Mouse (Mus musculus): Measurements from ENCODE around the gene Cd34.

The Cd34 gene

DNA sequence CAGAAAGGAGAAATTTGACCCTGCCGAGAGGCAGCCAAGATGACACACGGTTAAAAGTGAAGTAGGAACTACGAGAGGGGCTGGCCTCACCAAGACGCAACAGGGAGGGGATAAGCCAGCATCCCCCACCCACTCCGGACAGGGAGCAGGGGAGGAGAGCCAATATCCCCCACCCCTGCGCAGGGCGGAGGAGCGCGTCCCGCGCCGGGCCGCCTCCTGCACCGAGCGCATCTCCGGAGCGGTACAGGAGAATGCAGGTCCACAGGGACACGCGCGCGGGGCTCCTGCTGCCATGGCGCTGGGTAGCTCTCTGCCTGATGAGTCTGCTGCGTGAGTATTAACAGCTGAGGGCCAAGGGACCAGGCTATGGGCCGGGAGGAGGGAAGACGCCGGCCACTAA is at the start of gene Cd34:
TSS of gene Cd34 (plus strand) at position 105 of the 400 bp plus-strand sequence.
- DNase-seq = no peak

DNA sequence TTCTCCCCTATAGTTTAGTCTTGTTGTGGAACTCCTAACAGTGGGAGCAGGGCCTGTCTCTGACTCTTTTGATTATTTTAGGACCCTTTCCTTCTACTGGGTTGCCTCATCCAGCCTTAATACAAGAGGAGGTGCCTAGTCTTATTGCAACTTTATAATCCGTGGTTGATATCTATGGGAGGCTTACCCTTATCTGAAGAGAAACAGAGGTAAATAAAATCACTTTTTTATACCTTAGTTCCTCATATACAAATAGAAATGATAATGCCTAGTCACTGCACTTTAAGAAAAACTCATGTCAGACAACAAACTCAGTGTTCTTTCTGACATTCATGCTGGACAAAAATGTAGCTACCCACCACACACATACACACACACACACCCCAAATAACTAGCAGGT is 44.1 kb upstream of the Cd34 start:
- no peak for DNase-seq

DNA sequence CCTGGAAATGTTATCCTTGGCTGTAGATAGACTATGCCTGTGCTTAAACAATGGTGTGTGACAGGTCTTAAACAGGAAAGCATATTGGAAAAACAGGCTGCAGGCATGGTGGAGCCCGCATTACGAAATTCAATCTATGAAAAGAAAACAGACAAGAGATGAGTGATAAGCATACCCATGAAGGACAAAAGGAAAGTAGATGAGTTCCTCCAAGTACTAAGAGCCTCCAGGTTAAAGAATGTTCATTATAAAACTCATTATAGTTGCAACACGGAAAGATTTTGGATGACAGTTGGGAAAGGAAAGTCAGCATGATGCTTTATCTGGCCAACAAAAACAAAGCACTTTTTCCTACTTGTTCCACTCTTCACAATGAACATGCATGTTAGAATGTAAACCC is 43.3 kb upstream of the Cd34 start:
- DNase-seq = no peak

DNA sequence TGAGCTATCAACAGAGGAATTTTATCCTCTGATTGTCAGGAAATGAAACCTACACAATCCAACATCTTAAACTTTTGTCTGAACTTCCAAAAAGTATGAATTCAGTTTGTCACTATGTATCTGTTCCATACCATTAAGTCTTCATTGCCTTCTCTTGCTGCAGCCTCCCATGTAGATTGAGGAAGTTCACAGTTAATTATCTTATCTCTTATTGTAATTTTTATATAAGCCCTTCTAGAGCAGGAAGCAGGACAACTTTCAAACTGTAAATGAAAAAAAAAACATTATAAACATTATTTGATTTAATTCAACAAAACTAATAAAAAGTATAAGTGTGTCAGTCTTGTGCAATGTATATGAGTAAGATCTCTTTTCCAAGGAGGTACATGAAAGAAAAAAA is 37.5 kb upstream of the Cd34 start:
- DNase-seq = no peak

DNA sequence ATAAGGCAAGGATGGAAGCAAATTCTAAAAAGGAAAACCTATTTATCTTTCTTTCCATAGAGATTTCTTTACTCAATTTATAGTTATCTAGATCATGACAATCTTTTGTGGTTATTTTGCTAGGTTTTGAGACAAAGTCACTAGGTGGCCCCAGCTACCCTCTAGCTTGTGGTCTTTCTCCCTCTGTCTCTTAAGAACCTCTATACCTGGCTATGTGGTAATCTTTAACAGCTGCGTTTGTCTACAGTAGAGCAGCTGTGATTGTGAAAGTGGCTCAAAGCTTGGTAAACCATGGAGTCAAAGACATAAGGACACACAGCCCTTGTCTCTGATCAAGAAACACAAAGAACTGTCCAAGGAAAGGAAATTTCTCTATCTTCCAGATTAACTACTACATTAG is 36.8 kb upstream of the Cd34 start:
- DNase-seq = no peak

DNA sequence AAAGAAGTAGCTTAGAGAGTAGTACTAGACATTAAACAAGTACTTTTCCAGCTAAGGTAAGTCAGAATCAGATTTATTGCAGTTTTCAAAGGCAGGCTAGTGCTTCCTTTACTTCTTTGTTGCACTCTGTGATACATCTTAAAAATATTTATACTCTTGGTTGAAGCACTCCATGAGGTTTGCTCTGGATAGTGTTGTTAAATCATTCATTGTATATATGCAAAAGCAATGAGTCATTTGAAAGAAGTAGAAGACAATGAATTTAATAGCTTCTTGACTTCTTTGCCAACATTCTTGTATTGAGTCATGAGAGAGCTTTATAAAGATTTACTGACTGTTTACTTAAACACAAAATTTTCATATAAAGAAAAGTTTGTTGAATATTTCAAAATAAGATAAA is 29.7 kb upstream of the Cd34 start:
- no peak for DNase-seq

DNA sequence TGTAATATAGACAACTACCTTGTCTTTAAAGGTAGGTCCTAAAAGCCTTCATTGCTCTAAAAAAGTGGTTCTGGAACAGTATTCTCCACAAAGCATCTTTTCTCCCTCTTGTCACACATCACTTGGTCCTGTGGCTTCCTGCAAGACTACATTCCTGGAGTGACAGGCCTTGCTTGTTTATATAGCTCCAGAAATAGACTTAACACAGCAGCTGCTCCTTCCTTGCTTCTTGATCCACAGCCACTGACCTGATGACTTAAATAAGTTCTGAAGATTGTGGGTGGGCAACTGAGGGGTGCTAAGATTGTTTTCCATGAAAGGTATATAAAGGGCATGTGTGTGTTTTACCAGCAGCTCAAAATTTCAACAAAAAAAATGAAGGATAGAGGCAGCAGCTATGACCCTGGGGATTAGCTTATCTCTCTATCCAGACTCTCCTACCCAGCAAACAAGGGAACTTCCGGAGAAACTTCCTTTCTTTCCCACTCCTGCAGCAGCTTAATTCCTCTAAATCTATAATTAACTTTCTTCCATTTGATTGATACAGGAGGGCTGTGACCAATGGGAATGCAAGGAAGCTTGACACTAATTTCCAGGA is 12.8 kb upstream of the Cd34 start:
- DNase-seq = no peak

DNA sequence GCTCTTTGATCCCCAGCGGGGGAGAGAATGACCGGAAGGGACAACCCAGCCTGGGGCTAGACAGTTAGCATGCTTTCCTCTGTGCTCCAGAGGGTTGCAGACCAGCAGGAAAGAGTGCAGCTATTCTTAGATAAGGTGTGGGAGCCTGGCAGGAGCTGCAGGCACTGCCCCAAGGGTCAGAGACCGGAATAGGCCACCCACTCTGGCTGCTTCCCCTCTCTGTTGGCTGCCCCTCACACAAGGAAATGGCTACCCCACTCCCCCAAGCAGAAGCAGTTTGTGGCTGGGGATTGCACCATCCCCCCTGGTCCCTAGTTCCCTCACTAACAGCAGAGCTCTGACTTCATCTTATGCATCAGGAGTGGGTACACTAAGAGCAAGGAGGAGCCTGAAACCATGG is 10.7 kb upstream of the Cd34 start:
- no peak for DNase-seq

DNA sequence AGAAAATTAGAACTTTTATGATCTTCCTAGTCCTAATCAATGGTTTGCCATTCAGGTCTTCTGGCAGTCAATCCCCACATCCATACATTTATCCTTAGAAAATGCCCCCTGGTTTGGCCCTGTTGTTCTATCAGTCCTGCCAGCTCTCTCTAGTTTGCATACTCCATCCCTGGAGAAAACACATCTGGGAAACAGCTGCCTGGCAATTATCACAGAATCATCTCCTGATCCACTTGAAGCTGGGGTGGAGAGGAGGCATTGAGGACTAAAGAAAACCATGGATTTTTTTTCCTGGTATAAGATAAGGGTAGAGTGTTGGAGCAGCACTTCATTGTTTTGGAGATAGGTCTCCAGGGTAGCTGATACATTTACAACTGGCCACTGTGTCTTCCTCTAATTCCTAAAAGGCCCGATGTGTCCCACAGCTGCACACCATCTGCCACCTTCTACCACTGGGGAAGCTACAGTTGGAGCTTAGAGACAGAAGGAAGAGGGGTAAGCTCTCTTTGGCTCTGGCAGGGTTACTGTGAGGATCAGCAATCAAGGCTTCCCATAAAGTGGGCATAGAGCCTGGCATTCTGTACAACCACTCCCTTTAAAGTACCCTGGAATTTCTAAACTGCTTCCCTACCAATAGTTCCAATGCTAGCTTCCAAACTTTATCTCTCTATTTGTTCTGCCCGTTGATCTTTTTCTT is 9.2 kb upstream of the Cd34 start:
- DNase-seq = no peak

DNA sequence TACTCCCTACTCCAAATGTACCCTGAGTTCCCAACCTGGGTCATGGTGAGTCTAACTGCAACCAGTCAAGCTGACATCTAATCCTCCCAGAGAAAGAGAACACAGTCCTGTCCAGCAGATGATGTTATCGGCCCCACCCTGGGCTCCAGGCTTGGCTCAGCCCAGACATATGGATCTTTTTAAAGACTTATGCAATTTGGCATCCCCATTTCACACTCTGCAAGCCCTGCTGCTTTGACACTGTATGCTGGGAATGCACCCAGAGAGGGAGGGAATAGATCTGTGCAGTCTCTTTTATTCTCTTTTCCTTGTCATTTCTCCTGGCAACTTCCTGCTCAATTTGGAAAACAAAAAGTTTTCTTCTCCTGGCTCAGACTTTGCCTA is 8.7 kb upstream of the Cd34 start:
- DNase-seq = no peak

DNA sequence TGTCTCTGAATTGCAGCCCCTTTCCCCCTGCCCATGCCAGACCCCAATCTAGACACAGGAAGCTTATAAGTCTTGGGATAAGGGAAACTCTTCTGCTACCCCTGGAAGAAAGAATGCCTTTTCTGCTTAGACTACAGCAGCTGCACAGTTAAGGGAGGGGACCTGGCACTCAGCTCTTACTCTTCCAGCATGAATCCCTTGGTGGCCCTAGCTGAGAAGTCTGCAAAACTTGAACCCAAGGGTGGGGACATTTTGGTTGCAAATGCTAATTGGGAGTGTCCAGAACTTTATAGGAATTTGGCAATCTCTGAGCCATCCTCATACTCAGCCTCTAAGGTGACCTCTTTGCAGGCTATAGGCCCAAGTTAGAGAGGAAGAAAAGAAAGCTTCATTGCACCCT is 7.9 kb upstream of the Cd34 start:
- DNase-seq = no peak

DNA sequence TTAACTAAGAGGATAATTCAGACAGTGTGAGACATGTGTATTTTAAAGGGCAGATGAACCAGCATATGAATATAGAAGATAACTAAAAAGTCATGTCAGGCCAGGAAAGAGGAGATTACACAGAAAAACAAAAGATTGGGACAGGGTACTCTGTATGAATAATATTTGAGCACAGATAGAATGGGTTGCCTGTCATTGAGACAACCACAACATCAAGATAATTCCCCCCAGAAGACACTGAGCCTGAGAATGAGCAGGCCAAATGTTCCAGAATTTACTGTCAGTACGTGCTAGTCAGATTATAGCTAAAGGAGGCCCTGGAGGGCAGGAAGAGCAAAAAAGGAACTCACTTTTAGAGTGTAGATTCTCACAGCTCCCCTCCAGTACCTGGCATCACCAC is 3.3 kb upstream of the Cd34 start:
- DNase-seq = no peak

DNA sequence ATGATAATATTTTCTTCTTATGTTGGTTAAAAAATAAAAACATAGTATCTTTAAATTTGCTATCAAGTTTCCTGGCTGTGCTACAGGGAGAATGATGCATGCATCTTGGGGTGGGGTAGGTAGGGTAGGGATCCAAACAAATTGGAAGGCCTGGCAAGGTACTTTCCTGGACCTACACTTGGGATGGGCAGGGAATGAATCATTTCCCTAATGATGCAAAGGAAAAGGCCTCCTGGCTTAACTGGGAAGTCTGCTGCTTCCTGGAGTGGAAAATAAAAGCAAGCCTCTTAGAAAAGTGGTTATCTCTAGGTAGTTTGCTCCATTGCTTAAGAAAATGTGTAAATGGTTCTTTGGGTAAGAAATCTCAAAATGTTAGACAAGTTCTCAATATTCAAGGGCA is 2.9 kb downstream of the Cd34 start:
- DNase-seq = no peak

DNA sequence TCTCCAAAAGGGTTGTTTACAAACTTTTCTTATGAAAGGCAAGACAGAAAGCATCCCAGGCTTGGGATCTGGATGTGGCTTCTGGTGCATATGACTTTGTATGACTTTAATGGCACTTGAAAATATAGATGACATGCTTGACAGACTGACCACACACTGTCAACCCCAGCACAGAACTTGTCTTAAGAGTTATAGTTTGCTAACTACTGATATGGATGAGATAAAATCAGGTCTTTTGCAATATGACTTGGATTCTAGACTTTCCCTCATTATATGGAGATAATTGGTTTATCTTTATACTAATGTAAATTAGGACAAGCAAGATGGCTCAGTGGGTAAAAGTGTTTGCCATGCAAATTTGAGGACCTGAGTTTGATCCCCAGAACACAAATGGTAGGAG is 4.3 kb downstream of the Cd34 start:
- no peak for DNase-seq

DNA sequence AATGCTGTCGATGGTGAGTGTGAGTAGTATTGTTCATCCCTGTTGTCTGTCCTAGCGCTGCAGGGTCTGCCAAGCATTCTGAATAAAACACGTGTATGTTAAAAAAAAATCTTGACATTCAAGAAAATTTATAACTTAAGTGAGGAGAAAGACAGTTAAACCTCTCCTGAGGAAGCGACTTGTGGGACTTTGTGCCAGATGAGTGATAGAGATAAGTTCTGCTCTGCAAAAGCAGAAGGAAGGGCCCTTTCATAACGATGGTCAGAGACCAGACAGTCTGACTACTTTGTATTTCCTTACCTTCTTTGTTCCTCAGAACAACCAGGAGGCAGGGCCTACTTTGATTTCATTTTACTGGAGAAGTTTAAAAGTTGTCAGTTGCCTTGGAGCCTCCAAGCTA is 4.9 kb downstream of the Cd34 start:
- DNase-seq = no peak

DNA sequence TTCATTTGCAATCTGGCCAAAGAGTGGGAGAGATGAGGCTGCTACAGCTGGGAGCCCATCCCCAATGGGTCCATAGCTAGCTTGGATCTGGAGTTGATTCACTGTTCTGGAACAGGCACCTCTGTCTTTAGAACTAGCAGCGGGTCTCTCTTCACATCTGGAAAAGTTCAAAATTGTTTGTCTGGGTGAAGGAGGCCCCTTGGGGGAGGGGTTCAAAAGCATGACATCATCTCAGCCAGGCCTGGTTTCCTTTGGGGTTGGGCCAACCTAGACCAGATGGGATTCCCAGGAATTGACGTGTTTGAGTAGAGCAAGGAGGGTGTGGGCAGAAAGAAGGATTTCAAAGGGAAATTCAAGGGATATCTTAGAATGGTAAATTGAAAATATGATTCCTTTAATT is 6.8 kb downstream of the Cd34 start:
- no peak for DNase-seq

DNA sequence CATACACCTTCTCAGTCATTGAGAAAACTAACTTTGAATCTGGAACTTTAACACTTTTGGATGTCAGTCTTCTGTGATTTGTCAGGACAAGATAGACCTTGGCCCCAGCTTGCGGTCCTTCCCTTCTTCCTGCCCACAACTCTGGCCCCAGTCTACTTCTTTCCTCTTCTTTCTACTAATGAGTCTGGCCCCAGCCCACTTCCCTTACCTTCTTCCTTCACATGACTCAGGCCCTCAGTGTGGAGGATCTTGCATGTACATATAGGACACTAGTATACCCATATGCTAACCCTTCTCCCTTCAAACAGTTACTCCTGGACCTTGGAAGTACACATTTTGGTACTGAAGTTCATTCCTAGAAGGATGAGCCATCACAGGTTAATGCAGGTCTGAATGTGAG is 7.8 kb downstream of the Cd34 start:
- no peak for DNase-seq

DNA sequence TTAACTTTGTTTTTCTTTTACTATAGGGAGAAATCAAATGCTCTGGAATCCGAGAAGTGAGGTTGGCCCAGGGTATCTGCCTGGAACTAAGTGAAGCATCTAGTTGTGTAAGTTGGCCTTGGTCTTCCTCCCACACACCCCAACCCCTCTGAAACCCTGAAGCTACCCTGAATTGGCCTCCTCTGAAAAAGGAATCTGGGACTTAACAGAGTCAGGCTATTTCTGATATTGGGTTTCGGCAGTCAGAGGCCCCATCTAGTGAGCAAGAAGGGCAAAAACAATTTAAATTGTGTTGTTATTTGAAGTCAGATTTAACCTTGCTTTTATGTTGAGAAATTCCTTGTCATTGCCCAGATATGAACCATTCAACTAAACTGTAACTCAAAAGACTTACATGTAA is 12.3 kb downstream of the Cd34 start:
- DNase-seq = no peak

DNA sequence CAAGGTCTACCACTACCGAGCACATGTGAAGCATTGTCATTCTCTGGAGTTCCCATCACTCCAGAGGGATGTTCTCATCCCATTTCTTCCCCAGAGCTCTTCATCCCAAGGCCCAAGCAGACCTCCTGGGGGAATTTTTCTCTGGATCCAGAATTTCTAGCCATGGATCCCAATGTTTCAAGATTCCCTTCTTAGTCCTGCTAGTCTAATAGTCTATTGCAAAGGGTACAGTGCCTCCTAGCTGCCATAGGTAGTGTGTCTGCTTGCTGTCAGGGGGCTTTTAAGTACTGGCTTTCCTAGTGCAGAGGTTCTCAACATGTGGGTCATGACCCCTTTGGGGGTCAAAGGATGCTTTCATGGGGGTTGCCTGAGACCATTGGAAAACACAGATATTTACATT is 14.3 kb downstream of the Cd34 start:
- no peak for DNase-seq

DNA sequence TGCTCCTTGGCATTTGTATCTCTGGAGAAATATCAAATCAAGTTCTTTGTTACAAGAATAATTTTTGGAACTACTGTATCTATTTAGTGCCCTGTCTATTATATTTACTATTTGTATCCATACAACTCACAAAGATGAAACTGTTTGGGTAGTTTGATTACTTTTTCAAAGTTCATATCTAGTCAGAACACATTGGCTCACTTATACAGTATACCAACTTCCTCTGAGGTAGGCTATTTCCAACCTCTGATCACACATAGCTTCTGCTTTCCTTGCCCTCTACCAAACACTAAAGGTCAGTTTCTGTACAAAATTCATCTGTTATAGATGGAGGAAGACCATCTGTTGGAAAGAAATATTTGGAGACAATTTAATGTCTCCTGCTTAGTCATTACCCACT is 16.1 kb downstream of the Cd34 start:
- no peak for DNase-seq

DNA sequence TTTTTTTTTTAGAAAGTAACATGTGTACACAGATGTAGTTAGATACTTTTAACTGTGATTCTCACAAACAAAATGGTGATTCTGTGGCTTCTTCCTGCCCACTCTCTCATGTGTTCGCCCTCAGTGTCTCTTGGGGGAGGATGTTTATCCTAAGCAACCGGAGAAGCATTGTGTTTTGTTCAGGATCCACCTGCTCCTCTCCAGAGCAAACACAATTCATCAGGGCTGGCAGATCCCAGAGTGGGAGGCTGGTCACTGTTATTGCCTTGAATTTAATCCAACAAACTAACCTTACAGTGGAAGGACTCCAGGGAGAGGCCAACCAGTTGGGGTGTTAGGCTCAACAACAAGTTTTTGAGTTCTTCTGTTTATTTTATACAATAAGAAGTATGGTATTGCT is 17.1 kb downstream of the Cd34 start:
- DNase-seq = no peak

DNA sequence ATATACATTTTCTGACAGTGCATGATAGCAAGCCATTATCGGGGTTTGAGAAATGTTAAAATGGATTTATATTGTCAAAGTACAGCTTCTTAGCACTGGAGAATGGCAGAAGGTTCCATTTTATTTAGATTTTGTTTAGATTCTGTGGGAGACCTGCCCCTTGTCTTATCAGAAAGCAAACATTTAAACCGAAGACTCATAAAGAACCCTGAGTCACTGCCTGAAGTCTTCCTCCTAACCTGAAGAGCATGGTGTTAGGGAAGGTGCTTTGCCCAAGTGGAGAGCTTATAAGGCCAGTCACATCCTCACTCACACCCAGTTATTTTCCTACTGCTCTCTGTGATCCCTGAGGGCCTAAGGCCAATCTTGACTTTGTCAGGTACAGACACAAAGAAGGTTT is 18.4 kb downstream of the Cd34 start:
- DNase-seq = no peak

DNA sequence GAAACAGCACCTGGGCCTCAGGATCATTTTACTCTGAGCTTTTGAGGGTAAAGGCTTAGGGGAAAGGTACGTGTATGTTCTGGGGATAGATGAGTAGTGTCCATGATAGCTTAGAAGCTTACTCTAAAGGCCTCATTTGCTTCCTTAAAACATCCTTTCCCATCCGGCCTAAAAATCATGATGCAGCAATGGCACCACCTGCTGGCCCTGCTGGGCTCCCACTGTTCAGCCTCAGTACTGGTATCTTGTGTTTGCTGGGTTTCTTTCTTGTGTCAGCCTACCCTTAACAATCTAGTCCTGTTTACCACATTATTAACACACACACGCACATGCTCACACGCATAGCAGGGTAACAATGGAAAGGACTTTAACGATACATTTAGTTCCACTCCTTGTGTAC is 23.6 kb downstream of the Cd34 start:
- DNase-seq = peak; percentile 64

DNA sequence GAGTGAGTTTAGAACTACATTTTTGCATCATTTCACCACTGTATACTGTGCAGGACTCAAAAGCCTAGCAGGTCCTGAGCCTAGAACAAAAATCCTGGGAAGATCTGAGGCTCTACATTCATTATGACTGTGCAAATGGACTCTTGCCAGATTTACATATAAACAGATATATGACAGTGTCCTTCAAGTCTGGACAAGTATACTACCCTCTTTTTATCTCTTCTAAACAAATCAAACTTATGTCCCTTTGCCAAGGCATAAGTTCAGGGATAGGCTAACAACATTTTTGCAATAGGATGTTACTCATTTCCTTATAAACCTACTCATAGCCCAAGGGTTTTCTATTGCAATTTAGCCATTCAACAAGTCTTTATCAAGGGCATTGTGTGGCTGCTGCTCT is 24.1 kb downstream of the Cd34 start:
- DNase-seq = no peak

DNA sequence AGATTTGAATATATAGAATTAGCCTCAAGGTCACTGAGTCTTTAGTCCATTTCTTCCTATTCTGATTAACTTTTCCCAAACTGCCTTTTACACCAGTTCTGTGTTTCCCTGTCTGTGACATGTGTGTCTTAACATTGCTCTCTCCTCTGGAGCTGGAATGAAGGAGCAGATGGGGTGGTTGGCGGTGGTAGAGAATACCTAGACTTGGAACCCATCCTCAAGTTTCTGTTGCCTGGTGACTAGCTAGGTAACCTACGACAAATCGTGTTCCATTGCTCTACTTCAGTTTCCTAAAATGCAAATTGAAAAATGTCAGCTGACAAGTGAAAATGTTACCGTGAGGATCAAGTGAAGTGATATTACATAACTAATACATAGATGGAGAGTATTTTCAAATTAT is 33.4 kb downstream of the Cd34 start:
- DNase-seq = no peak

DNA sequence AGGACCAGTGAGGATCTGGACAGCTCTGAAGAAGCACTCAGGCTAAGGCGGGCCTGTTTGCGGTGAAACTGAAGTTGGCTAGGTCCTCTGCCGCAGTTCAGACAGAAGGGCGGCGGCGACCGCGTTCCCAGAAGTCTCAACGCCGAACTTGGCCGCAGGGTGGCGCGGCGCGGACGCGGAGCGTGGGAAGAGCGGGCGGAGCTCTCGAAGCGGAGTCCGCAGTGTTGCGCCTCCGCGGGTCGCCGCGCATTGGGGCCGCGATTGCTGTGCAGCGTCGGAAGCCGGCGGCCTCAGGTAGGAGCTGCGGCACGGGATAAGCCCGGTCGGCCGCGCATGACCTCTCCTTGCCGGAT is 37.5 kb downstream of the Cd34 start:
- DNase-seq = peak; percentile 95

Data from cerebellum, adult 8-10 months (tissue).